Mouse (Mus musculus): ENCODE data around the gene Fam57b.

The Fam57b gene

GRCm38 (mm10) chr7:126809723-126810369 lies 12.4 kb downstream of the Fam57b start:
- 0 out of 2 replicates have a peak, but pooled peaks cover 3% of the 10 kb centered on the region for H3K27me3 ChIP-seq (ENCODE audit: insufficient read depth, low read length)
- no peak for TF ChIP-seq CTCF (conservative IDR thresholded peaks at IDR 0.05; ENCODE audit: low read length)
- no peak for TF ChIP-seq POU5F1 (IDR thresholded peaks at IDR 0.05; ENCODE audit: borderline replicate concordance, low read length)
- no peak for TF ChIP-seq NANOG (IDR thresholded peaks at IDR 0.05; ENCODE audit: borderline replicate concordance, low read length)

GRCm38 (mm10) chr7:126815726-126816222 lies 18.3 kb downstream of the Fam57b start:
- H3K4me3 ChIP-seq (replicated peaks; ENCODE audit: low read length): no peak overlapping the region
- H3K27me3 ChIP-seq (ENCODE audit: insufficient read depth, low read length): 0 out of 2 replicates have a peak, but pooled peaks cover 3% of the 10 kb centered on the region
- peaks cover 4% of the 10 kb centered on the region for H3K9me3 ChIP-seq (ENCODE audit: low read length)
- TF ChIP-seq NANOG (IDR thresholded peaks at IDR 0.05; ENCODE audit: borderline replicate concordance, low read length): no peak
- TF ChIP-seq POU5F1 (IDR thresholded peaks at IDR 0.05; ENCODE audit: borderline replicate concordance, low read length): no peak
- no peak for TF ChIP-seq CTCF (conservative IDR thresholded peaks at IDR 0.05; ENCODE audit: low read length)
- no peaks in the 10 kb centered on the region for H3K36me3 ChIP-seq (ENCODE audit: insufficient read depth, low read length)
- H3K4me1 ChIP-seq (replicated peaks; ENCODE audit: low read depth, low read length): peaks cover 46% of the 10 kb centered on the region

More at GRCm38 (mm10) chr7:126809723-126810369, 12.4 kb downstream of the Fam57b start:
- no peaks in the 10 kb centered on the region for H3K9me3 ChIP-seq (ENCODE audit: low read length)
- H3K36me3 ChIP-seq (ENCODE audit: insufficient read depth, low read length): peaks cover 25% of the 10 kb centered on the region
- H3K4me3 ChIP-seq (replicated peaks; ENCODE audit: low read length): peak overlapping the region; percentile 89
- peaks cover 62% of the 10 kb centered on the region for H3K4me1 ChIP-seq (replicated peaks; ENCODE audit: low read depth, low read length)

GRCm38 (mm10) chr7:126816494-126816893 lies 19.0 kb downstream of the Fam57b start:
- Histone ChIP-seq H3K27me3 (ENCODE audit: insufficient read depth, low read length) (0 out of 2 replicates have a peak, but pooled peaks cover 3% of the 10 kb centered on the region), H3K4me1 (replicated peaks; ENCODE audit: low read depth, low read length) (peaks cover 41% of the 10 kb centered on the region), H3K36me3 (ENCODE audit: insufficient read depth, low read length) (no peaks in the 10 kb centered on the region), H3K9me3 (ENCODE audit: low read length) (peaks cover 4% of the 10 kb centered on the region), H3K4me3 (replicated peaks; ENCODE audit: low read length) (no peak overlapping the region)
- TF ChIP-seq NANOG (IDR thresholded peaks at IDR 0.05; ENCODE audit: borderline replicate concordance, low read length): no peak
- no peak for TF ChIP-seq POU5F1 (IDR thresholded peaks at IDR 0.05; ENCODE audit: borderline replicate concordance, low read length)
- TF ChIP-seq CTCF (conservative IDR thresholded peaks at IDR 0.05; ENCODE audit: low read length): no peak

- Histone ChIP-seq H3K4me3 (replicated peaks; ENCODE audit: low read length) (no peak overlapping the region), H3K36me3 (ENCODE audit: insufficient read depth, low read length) (no peaks in the 10 kb centered on the region), H3K4me1 (replicated peaks; ENCODE audit: low read depth, low read length) (peaks cover 46% of the 10 kb centered on the region), H3K9me3 (ENCODE audit: low read length) (peaks cover 4% of the 10 kb centered on the region), H3K27me3 (ENCODE audit: insufficient read depth, low read length) (peaks cover 8% of the 10 kb centered on the region; the same call in 1 of the 2 replicates)
- TF ChIP-seq POU5F1 (IDR thresholded peaks at IDR 0.05; ENCODE audit: borderline replicate concordance, low read length) (no peak), CTCF (conservative IDR thresholded peaks at IDR 0.05; ENCODE audit: low read length) (no peak), NANOG (IDR thresholded peaks at IDR 0.05; ENCODE audit: borderline replicate concordance, low read length) (no peak)
These were observed 20.1 kb downstream of the Fam57b start for GRCm38 (mm10) chr7:126817595-126817994.

GRCm38 (mm10) chr7:126818818-126819217 lies 21.4 kb downstream of the Fam57b start:
- Histone ChIP-seq H3K27me3 (ENCODE audit: insufficient read depth, low read length) (peaks cover 18% of the 10 kb centered on the region), H3K4me3 (replicated peaks; ENCODE audit: low read length) (no peak overlapping the region)

GRCm38 (mm10) chr7:126821835-126822511 lies 24.5 kb downstream of the Fam57b start:
- peaks cover 46% of the 10 kb centered on the region for H3K4me1 ChIP-seq (replicated peaks; ENCODE audit: low read depth, low read length)
- H3K4me3 ChIP-seq (replicated peaks; ENCODE audit: low read length): peak overlapping the region; percentile 23; the same call in 1 of the 2 replicates
- no peaks in the 10 kb centered on the region for H3K36me3 ChIP-seq (ENCODE audit: insufficient read depth, low read length)
- TF ChIP-seq CTCF (conservative IDR thresholded peaks at IDR 0.05; ENCODE audit: low read length): peak; percentile 99
- no peak for TF ChIP-seq NANOG (IDR thresholded peaks at IDR 0.05; ENCODE audit: borderline replicate concordance, low read length)
- peaks cover 31% of the 10 kb centered on the region for H3K27me3 ChIP-seq (ENCODE audit: insufficient read depth, low read length)
- peaks cover 4% of the 10 kb centered on the region for H3K9me3 ChIP-seq (ENCODE audit: low read length)

More at GRCm38 (mm10) chr7:126818818-126819217, 21.4 kb downstream of the Fam57b start:
- Histone ChIP-seq H3K4me1 (replicated peaks; ENCODE audit: low read depth, low read length) (peaks cover 43% of the 10 kb centered on the region), H3K9me3 (ENCODE audit: low read length) (peaks cover 4% of the 10 kb centered on the region), H3K36me3 (ENCODE audit: insufficient read depth, low read length) (no peaks in the 10 kb centered on the region)
- no peak for TF ChIP-seq POU5F1 (IDR thresholded peaks at IDR 0.05; ENCODE audit: borderline replicate concordance, low read length)
- TF ChIP-seq CTCF (conservative IDR thresholded peaks at IDR 0.05; ENCODE audit: low read length): peak; percentile 90
- TF ChIP-seq NANOG (IDR thresholded peaks at IDR 0.05; ENCODE audit: borderline replicate concordance, low read length): no peak

GRCm38 (mm10) chr7:126822741-126823140 lies 25.3 kb downstream of the Fam57b start:
- Histone ChIP-seq H3K4me1 (replicated peaks; ENCODE audit: low read depth, low read length) (peaks cover 40% of the 10 kb centered on the region), H3K9me3 (ENCODE audit: low read length) (peaks cover 4% of the 10 kb centered on the region), H3K36me3 (ENCODE audit: insufficient read depth, low read length) (no peaks in the 10 kb centered on the region), H3K4me3 (replicated peaks; ENCODE audit: low read length) (peak overlapping the region; percentile 61), H3K27me3 (ENCODE audit: insufficient read depth, low read length) (peaks cover 33% of the 10 kb centered on the region)
- TF ChIP-seq POU5F1 (IDR thresholded peaks at IDR 0.05; ENCODE audit: borderline replicate concordance, low read length): no peak

- H3K27me3 ChIP-seq (ENCODE audit: insufficient read depth, low read length): peaks cover 35% of the 10 kb centered on the region
- no peaks in the 10 kb centered on the region for H3K36me3 ChIP-seq (ENCODE audit: insufficient read depth, low read length)
- peak overlapping the region; percentile 61 for H3K4me3 ChIP-seq (replicated peaks; ENCODE audit: low read length)
- TF ChIP-seq POU5F1 (IDR thresholded peaks at IDR 0.05; ENCODE audit: borderline replicate concordance, low read length) (no peak), CTCF (conservative IDR thresholded peaks at IDR 0.05; ENCODE audit: low read length) (no peak), NANOG (IDR thresholded peaks at IDR 0.05; ENCODE audit: borderline replicate concordance, low read length) (no peak)
- peaks cover 37% of the 10 kb centered on the region for H3K4me1 ChIP-seq (replicated peaks; ENCODE audit: low read depth, low read length)
- peaks cover 4% of the 10 kb centered on the region for H3K9me3 ChIP-seq (ENCODE audit: low read length)
These were observed 25.8 kb downstream of the Fam57b start for GRCm38 (mm10) chr7:126823202-126823711.

Measured in E14TG2a.4 (cell line).